Mouse (Mus musculus): ENCODE results near the gene Mnt. TPM values are rescaled to one million over a fixed set of nuclear protein-coding genes. Genes with fewer than 3 reads are reported as not detected.

Mnt gene
- polyA plus RNA-seq, 1 experiment from 2014 or later: 6.0 TPM

DNA sequence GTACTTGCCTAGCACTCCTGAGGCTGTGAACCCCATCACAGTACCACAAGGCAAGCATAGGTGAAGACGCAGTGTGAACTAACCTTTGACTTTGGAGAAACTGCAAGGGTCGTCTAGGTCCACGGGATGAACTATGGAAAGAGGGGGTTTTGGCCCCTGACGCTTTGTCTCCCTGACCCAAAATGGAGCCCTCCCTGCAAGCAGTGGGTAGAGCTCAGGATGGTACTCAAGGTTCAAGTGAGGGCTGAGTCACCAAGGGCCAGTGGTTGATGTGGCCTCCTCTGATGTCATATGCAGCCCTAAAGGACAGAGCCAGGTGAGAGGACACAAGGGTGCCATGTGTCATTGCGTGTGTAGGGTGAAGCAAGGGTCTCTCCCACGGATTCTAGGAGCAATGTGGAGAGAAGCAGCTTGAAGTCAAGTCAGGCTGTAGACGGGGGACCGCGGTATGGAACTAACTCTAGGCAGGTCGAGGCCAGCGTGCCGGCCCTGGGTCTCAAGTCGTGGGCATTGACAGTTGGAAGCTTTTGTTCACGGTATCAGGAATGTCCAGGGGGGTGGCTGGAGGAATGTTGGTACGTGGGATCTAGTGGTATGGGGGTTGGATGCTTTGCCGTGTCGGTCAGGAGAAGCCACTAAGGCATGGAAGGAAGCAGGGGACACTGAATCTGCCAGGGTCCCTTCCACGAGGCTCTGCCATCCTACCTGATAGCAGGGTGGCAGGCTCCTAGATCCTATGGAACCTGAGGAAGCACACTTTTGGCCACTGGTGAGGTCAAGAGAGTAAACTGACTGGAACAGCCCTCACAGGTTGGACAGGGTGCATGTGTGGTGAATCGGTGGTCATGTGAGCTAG, 9.4 kb downstream of the Mnt start:
- ATAC-seq (replicated peaks; ENCODE audit: low FRiP score) (no peak), DNase-seq (ENCODE audit: low spot score) (no peak)
- Histone ChIP-seq H3K27ac (ENCODE audit: low read depth, low read length) (no peak overlapping the region), H3K9me3 (ENCODE audit: control insufficient read depth, low read length) (no peaks in the 10 kb centered on the region), H3K27me3 (ENCODE audit: control insufficient read depth, insufficient read depth, low read length) (no peaks in the 10 kb centered on the region), H3K4me2 (ENCODE audit: low read depth, low read length, severe bottlenecking) (no peak overlapping the region), H3K9ac (ENCODE audit: low read length) (no peak overlapping the region), H3K4me1 (replicated peaks; ENCODE audit: control insufficient read depth, insufficient read depth, low read length) (peaks cover 5% of the 10 kb centered on the region; the same call in 1 of the 2 replicates), H3K36me3 (ENCODE audit: control insufficient read depth, insufficient read depth, low read length) (no peaks in the 10 kb centered on the region; the same call in 1 of the 2 replicates), H3K4me3 (ENCODE audit: low read depth, low read length) (no peak overlapping the region)
- 94% methylated on average over 19 of the region's 19 CpGs for WGBS

DNA sequence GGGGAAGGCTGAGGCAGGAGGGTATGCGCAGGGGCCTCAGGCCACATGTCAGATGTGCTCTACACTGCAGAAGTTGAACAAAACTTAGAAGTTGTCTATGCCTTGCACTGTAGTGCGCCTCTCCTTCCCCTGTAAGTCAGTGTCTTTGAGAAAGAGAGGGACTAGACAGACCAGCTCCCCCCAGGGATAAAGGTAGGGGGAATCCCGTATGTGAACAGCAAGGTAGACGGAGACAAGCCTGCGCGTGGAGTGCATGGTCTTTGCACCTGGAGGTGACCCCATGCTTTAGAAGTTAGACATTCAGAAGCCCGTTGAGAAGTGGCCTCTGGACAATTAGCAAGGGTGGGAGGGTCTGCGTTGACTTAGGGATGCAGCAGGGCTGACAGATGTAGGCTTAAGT, 10.0 kb downstream of the Mnt start:
- H3K4me3 ChIP-seq (ENCODE audit: low read depth, low read length): no peak overlapping the region
- no peak overlapping the region for H3K4me2 ChIP-seq (ENCODE audit: low read depth, low read length, severe bottlenecking)
- no peaks in the 10 kb centered on the region for H3K27me3 ChIP-seq (ENCODE audit: control insufficient read depth, insufficient read depth, low read length)
- WGBS: 94% methylated on average over 8 of the region's 8 CpGs
- H3K27ac ChIP-seq (ENCODE audit: low read depth, low read length): no peak overlapping the region
- no peaks in the 10 kb centered on the region for H3K9me3 ChIP-seq (ENCODE audit: control insufficient read depth, low read length)
- ATAC-seq (replicated peaks; ENCODE audit: low FRiP score) (no peak), DNase-seq (ENCODE audit: low spot score) (no peak)
- H3K4me1 ChIP-seq (replicated peaks; ENCODE audit: control insufficient read depth, insufficient read depth, low read length): peaks cover 5% of the 10 kb centered on the region; the same call in 1 of the 2 replicates
- H3K36me3 ChIP-seq (ENCODE audit: control insufficient read depth, insufficient read depth, low read length): no peaks in the 10 kb centered on the region; the same call in 1 of the 2 replicates
- no peak overlapping the region for H3K9ac ChIP-seq (ENCODE audit: low read length)

DNA sequence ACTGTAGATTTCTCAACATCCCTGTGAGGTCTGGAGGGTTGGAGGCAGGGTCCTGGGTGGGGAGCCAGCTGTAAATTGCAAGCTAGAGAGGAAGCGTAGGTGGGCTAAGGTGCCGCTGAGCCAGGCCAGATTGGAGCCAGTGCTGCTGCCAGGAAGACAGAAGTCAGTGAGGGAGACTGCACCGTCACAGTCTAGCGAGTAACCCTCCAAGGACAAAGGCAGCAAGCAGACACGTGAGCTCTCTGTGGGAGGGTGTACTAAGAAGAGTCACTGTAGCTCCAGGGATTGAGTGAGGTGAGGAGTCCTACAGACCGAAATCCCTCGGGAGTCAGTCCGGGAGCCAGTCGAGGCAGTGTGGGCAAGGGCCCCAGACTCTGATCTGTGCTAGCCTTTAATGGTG, 10.6 kb downstream of the Mnt start:
- no peak for ATAC-seq (replicated peaks; ENCODE audit: low FRiP score)

DNA sequence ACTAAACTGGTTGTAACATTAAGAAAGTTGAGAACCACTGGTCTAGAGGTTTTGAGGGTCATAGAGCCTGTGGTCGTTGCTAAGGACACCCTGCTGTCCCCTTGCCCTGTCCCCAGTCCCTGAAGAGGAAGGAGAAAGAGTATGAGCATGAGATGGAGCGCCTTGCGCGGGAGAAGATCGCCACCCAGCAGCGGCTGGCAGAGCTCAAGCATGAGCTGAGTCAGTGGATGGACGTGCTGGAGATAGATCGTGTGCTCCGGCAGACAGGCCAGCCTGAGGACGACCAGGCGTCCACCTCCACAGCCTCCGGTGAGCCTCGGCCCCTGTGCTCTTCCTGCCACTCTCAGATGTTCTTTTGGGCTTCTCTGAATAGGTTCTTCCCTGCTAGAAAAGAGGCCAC, 11.3 kb downstream of the Mnt start:
- 85% methylated on average over 13 of the region's 13 CpGs for WGBS
- H3K27me3 ChIP-seq (ENCODE audit: control insufficient read depth, insufficient read depth, low read length): no peaks in the 10 kb centered on the region
- ATAC-seq (replicated peaks; ENCODE audit: low FRiP score): no peak
- H3K27ac ChIP-seq (ENCODE audit: low read depth, low read length): no peak overlapping the region
- H3K9ac ChIP-seq (ENCODE audit: low read length): no peak overlapping the region
- H3K36me3 ChIP-seq (ENCODE audit: control insufficient read depth, insufficient read depth, low read length): no peaks in the 10 kb centered on the region; the same call in 1 of the 2 replicates
- H3K9me3 ChIP-seq (ENCODE audit: control insufficient read depth, low read length): no peaks in the 10 kb centered on the region
- peaks cover 5% of the 10 kb centered on the region; the same call in 1 of the 2 replicates for H3K4me1 ChIP-seq (replicated peaks; ENCODE audit: control insufficient read depth, insufficient read depth, low read length)
- DNase-seq (ENCODE audit: low spot score): no peak
- no peak overlapping the region for H3K4me3 ChIP-seq (ENCODE audit: low read depth, low read length)
- H3K4me2 ChIP-seq (ENCODE audit: low read depth, low read length, severe bottlenecking): no peak overlapping the region

More for the DNA sequence above, 10.6 kb downstream of the Mnt start:
- Histone ChIP-seq H3K9me3 (ENCODE audit: control insufficient read depth, low read length) (no peaks in the 10 kb centered on the region), H3K36me3 (ENCODE audit: control insufficient read depth, insufficient read depth, low read length) (no peaks in the 10 kb centered on the region; the same call in 1 of the 2 replicates), H3K4me3 (ENCODE audit: low read depth, low read length) (no peak overlapping the region), H3K4me2 (ENCODE audit: low read depth, low read length, severe bottlenecking) (no peak overlapping the region), H3K4me1 (replicated peaks; ENCODE audit: control insufficient read depth, insufficient read depth, low read length) (peaks cover 5% of the 10 kb centered on the region; the same call in 1 of the 2 replicates), H3K27me3 (ENCODE audit: control insufficient read depth, insufficient read depth, low read length) (no peaks in the 10 kb centered on the region), H3K27ac (ENCODE audit: low read depth, low read length) (no peak overlapping the region), H3K9ac (ENCODE audit: low read length) (no peak overlapping the region)
- DNase-seq (ENCODE audit: low spot score): no peak
- 86% methylated on average over 9 of the region's 9 CpGs for WGBS

DNA sequence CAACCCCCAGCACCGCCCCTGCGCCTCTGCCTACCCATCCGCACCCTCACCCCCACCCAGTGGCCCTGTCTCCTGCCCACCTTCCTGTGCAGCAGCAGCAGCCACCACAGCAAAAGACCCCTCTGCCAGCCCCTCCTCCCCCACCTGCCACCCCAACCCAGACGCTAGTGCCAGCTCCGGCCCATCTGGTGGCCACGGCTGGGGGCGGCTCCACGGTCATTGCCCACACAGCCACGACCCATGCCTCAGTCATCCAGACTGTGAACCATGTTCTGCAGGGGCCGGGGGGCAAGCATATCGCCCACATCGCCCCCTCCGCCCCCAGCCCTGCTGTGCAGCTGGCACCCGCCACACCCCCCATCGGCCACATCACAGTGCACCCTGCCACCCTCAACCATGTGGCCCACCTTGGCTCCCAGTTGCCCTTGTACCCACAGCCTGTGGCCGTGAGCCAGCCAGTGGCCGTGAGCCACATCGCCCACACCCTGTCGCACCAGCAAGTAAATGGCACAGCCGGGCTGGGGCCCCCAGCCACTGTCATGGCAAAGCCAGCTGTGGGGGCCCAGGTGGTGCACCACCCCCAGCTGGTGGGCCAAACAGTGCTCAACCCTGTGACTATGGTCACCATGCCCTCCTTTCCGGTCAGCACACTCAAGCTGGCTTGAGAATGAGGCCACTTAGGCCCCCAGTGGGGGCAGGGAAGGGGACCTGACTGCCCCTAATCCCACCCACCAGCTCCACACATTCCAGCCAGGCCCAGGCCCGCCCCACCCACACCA, 12.1 kb downstream of the Mnt start:
- no peak overlapping the region for H3K4me2 ChIP-seq (ENCODE audit: low read depth, low read length, severe bottlenecking)
- ATAC-seq (replicated peaks; ENCODE audit: low FRiP score) (no peak), DNase-seq (ENCODE audit: low spot score) (peak; percentile 49)
- no peaks in the 10 kb centered on the region for H3K27me3 ChIP-seq (ENCODE audit: control insufficient read depth, insufficient read depth, low read length)
- H3K9me3 ChIP-seq (ENCODE audit: control insufficient read depth, low read length): no peaks in the 10 kb centered on the region
- 90% methylated on average over 22 of the region's 22 CpGs for WGBS
- H3K27ac ChIP-seq (ENCODE audit: low read depth, low read length): no peak overlapping the region
- H3K36me3 ChIP-seq (ENCODE audit: control insufficient read depth, insufficient read depth, low read length): no peaks in the 10 kb centered on the region; the same call in 1 of the 2 replicates
- H3K4me3 ChIP-seq (ENCODE audit: low read depth, low read length): no peak overlapping the region
- H3K9ac ChIP-seq (ENCODE audit: low read length): no peak overlapping the region
- H3K4me1 ChIP-seq (replicated peaks; ENCODE audit: control insufficient read depth, insufficient read depth, low read length): no peaks in the 10 kb centered on the region; the same call in 1 of the 2 replicates

DNA sequence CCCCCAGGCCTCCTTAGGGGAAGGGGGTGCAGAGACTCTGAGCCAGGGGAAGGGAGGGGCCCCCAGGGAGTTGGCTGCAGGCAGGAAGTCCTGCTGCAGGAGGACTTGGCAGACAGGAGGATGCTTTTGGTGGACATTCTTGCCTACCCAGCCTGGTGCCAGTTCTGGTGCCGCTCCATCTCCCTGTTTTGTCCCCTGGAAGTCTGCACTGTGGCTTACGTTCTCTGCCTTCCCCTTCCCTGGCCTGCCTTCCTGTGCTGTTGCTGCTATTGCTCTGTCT, 12.7 kb downstream of the Mnt start:
- Histone ChIP-seq H3K27ac (ENCODE audit: low read depth, low read length) (no peak overlapping the region), H3K4me3 (ENCODE audit: low read depth, low read length) (no peak overlapping the region), H3K27me3 (ENCODE audit: control insufficient read depth, insufficient read depth, low read length) (no peaks in the 10 kb centered on the region), H3K4me2 (ENCODE audit: low read depth, low read length, severe bottlenecking) (no peak overlapping the region), H3K4me1 (replicated peaks; ENCODE audit: control insufficient read depth, insufficient read depth, low read length) (no peaks in the 10 kb centered on the region; the same call in 1 of the 2 replicates), H3K9ac (ENCODE audit: low read length) (no peak overlapping the region), H3K9me3 (ENCODE audit: control insufficient read depth, low read length) (no peaks in the 10 kb centered on the region), H3K36me3 (ENCODE audit: control insufficient read depth, insufficient read depth, low read length) (no peaks in the 10 kb centered on the region; the same call in 1 of the 2 replicates)
- WGBS: 89% methylated on average over 2 of the region's 2 CpGs
- DNase-seq (ENCODE audit: low spot score): peak; percentile 51
- no peak for ATAC-seq (replicated peaks; ENCODE audit: low FRiP score)

DNA sequence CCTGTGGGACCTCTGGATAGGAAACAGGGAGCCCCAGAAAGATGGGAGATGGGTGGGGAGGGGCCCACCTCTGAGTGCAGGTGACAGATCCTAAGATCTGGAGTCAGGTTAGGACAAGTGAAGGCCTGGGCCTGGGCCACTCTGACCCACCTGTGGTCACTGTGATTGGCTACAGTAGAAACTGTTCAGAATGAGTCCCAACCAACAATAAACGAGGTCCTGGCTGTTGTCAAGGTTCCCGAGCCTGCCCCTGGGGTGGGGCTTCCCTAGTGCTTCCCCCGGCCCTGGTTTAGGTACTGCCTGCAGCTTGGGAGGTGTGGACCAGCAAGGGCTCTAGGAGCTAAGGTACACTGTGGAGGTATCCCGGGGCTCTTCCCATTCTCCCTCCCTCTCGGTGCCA, 13.0 kb downstream of the Mnt start:
- Histone ChIP-seq H3K36me3 (ENCODE audit: control insufficient read depth, insufficient read depth, low read length) (no peaks in the 10 kb centered on the region; the same call in 1 of the 2 replicates), H3K4me2 (ENCODE audit: low read depth, low read length, severe bottlenecking) (no peak overlapping the region), H3K9ac (ENCODE audit: low read length) (no peak overlapping the region), H3K4me3 (ENCODE audit: low read depth, low read length) (no peak overlapping the region), H3K9me3 (ENCODE audit: control insufficient read depth, low read length) (no peaks in the 10 kb centered on the region), H3K27me3 (ENCODE audit: control insufficient read depth, insufficient read depth, low read length) (no peaks in the 10 kb centered on the region), H3K27ac (ENCODE audit: low read depth, low read length) (no peak overlapping the region), H3K4me1 (replicated peaks; ENCODE audit: control insufficient read depth, insufficient read depth, low read length) (no peaks in the 10 kb centered on the region; the same call in 1 of the 2 replicates)
- no peak for ATAC-seq (replicated peaks; ENCODE audit: low FRiP score)
- no peak for DNase-seq (ENCODE audit: low spot score)
- 64% methylated on average over 5 of the region's 5 CpGs for WGBS

DNA sequence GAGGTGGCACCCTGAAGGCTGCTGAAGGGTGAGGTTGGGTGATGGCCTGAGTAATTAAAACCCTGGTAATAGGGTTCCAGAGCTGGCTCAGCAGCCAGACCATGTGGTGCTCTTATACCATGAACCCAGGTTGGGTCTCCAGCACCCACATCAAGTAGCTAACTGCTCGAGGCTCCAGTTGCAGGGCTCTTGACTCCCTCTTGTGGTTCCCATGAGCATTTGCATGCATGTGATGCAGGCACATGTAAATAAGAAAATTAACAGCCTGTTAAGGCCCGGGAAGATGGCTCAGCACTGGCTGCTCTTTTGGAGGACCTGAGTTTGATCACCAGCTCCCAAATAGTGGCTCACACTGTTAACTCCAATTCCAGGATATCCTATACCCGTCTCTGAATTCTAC, 15.1 kb downstream of the Mnt start:
- 77% methylated on average over 3 of the region's 3 CpGs for WGBS
- Histone ChIP-seq H3K36me3 (ENCODE audit: control insufficient read depth, insufficient read depth, low read length) (no peaks in the 10 kb centered on the region; the same call in 1 of the 2 replicates), H3K27ac (ENCODE audit: low read depth, low read length) (no peak overlapping the region), H3K9me3 (ENCODE audit: control insufficient read depth, low read length) (no peaks in the 10 kb centered on the region), H3K4me1 (replicated peaks; ENCODE audit: control insufficient read depth, insufficient read depth, low read length) (no peaks in the 10 kb centered on the region), H3K27me3 (ENCODE audit: control insufficient read depth, insufficient read depth, low read length) (no peaks in the 10 kb centered on the region), H3K4me3 (ENCODE audit: low read depth, low read length) (no peak overlapping the region), H3K9ac (ENCODE audit: low read length) (no peak overlapping the region), H3K4me2 (ENCODE audit: low read depth, low read length, severe bottlenecking) (no peak overlapping the region)
- no peak for DNase-seq (ENCODE audit: low spot score)
- ATAC-seq (replicated peaks; ENCODE audit: low FRiP score): no peak
